30 mouse cellular contexts compared by ENCODE assay signal in the genomic region with DNA sequence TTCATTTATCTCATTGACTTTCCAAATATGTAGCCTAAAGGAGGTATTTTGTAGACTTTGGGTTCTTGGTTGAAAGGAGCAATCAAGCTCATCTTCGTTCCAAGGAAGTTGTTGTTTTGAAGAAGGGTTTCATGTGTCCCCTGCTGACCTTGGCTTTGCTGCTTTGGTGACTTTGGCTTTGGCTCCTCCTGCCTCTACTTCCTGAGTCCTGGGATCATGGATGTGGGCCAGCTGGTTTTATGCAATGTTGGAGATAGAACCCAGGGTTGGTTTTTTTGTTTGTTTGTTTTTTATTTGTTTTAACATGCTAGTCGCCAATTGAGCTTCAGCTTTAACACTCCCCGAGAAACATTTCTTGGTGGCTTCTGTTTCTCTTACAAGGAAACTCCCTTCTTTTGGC. TPM values are rescaled to one million over a fixed set of nuclear protein-coding genes. Genes with fewer than 3 reads are reported as not detected.
DNase-seq lines count a peak whose midpoint lies in the region; ATAC-seq and TF ChIP-seq lines count a peak whose summit lies in the region.
"Had no signal": no experiment of that assay in that cellular context is flagged by ENCODE, and none has a peak within 500 bp of the region (broad histone marks: within the 10 kb centered on the region; RNA-seq: fewer than 3 reads in every experiment).

No protein-coding gene starts in this region.

- no peaks in the 10 kb centered on the region; the same call in 1 of the 2 replicates for H3K27me3 ChIP-seq in heart, adult 2 months (ENCODE audit: control insufficient read depth, insufficient read depth, low read length)
- H3K27me3 ChIP-seq in kidney, embryonic 14.5 days (ENCODE audit: control insufficient read depth, insufficient read depth, low read length), result no peaks in the 10 kb centered on the region
- H3K27me3 ChIP-seq: CH12.LX; embryonic facial prominence, embryonic 12.5 days; embryonic facial prominence, embryonic 15.5 days; hindbrain, embryonic 13.5 days; Patski had no signal

- TF ChIP-seq EP300 in heart, adult 2 months (IDR thresholded peaks at IDR 0.05; ENCODE audit: insufficient read depth, low read depth, low read length), result no peak

- H3K4me2 ChIP-seq in kidney, embryonic 14.5 days (replicated peaks; ENCODE audit: low read depth, low read length), result no peak overlapping the region
- H3K4me2 ChIP-seq: embryonic facial prominence, embryonic 12.5 days; embryonic facial prominence, embryonic 15.5 days; heart, embryonic 11.5 days; hindbrain, embryonic 13.5 days had no signal

- no peak overlapping the region for H3K27ac ChIP-seq in heart, adult 2 months
- H3K27ac ChIP-seq in kidney, embryonic 14.5 days (ENCODE audit: low read depth, low read length), result no peak overlapping the region
- H3K27ac ChIP-seq: embryonic facial prominence, embryonic 12.5 days; embryonic facial prominence, embryonic 15.5 days; gastrocnemius, adult 2 months; hindbrain, embryonic 10.5 days; hindbrain, embryonic 13.5 days had no signal

- no peaks in the 10 kb centered on the region; the same call in 1 of the 2 replicates for H3K4me1 ChIP-seq in heart, adult 2 months (ENCODE audit: control insufficient read depth, insufficient read depth, low read length)
- H3K4me1 ChIP-seq in kidney, embryonic 14.5 days (ENCODE audit: control insufficient read depth, insufficient read depth, low read length), result no peaks in the 10 kb centered on the region
- H3K4me1 ChIP-seq: embryonic facial prominence, embryonic 12.5 days; embryonic facial prominence, embryonic 15.5 days; hindbrain, embryonic 13.5 days had no signal

- intact Hi-C loops in heart, adult 2 months (cut with DNase I), result no loop called here

- H3K9ac ChIP-seq in heart, adult 2 months (ENCODE audit: low read depth, low read length), result no peak overlapping the region
- no peak overlapping the region for H3K9ac ChIP-seq in kidney, embryonic 14.5 days (ENCODE audit: low read depth, low read length)
- H3K9ac ChIP-seq: embryonic facial prominence, embryonic 12.5 days; embryonic facial prominence, embryonic 15.5 days; forebrain, postnatal 0 days; hindbrain, embryonic 13.5 days had no signal

- H3K36me3 ChIP-seq in heart, adult 2 months (ENCODE audit: control insufficient read depth, insufficient read depth, low read length), result no peaks in the 10 kb centered on the region
- H3K36me3 ChIP-seq in kidney, embryonic 14.5 days (ENCODE audit: control insufficient read depth, insufficient read depth, low read length), result no peaks in the 10 kb centered on the region
- H3K36me3 ChIP-seq: embryonic facial prominence, embryonic 12.5 days; embryonic facial prominence, embryonic 15.5 days; G1E; hindbrain, embryonic 10.5 days; hindbrain, embryonic 13.5 days had no signal

- no peaks in the 10 kb centered on the region for H3K9me3 ChIP-seq in kidney, embryonic 14.5 days (ENCODE audit: control insufficient read depth, low read length)
- H3K9me3 ChIP-seq: embryonic facial prominence, embryonic 12.5 days; embryonic facial prominence, embryonic 15.5 days; hindbrain, embryonic 10.5 days; hindbrain, embryonic 13.5 days had no signal

- no peak overlapping the region for H3K4me3 ChIP-seq in heart, adult 2 months
- no peak overlapping the region for H3K4me3 ChIP-seq in kidney, embryonic 14.5 days (ENCODE audit: low read length)
- H3K4me3 ChIP-seq: embryonic facial prominence, embryonic 12.5 days; embryonic facial prominence, embryonic 15.5 days; gastrocnemius, adult 2 months; hindbrain, embryonic 10.5 days; hindbrain, embryonic 13.5 days had no signal

- no peak for TF ChIP-seq CTCF in heart, adult 2 months (IDR thresholded peaks at IDR 0.05)

- TF ChIP-seq POLR2A in heart, adult 2 months (IDR thresholded peaks at IDR 0.05; ENCODE audit: insufficient read depth, low read depth, low read length), result no peak

- ATAC-seq in kidney, embryonic 14.5 days (ENCODE audit: low FRiP score, low TSS enrichment), result no peak
- ATAC-seq: forebrain, embryonic 14.5 days; forebrain, postnatal 0 days; hindbrain, embryonic 16.5 days; Patski had no signal

- no peaks in the 10 kb centered on the region for H3K79me2 ChIP-seq in heart, adult 2 months (replicated peaks; ENCODE audit: control insufficient read depth, insufficient read depth, low read length)

- WGBS in heart, adult 2 months, result 64% methylated on average over 3 of the region's 3 CpGs
- WGBS in kidney, embryonic 14.5 days, result 60% methylated on average over 3 of the region's 3 CpGs

- peak; percentile 6 to 10 for DNase-seq in heart, adult 18-20 months
- DNase-seq in heart, adult 2 months, result no peak
- DNase-seq in kidney, adult 9 months, result peak; percentile 29
- peak; percentile 64 for DNase-seq in testis, postnatal 14 days (ENCODE audit: low spot score)
- no peak for DNase-seq in testis, postnatal 10 days (ENCODE audit: low spot score)
- peak; percentile 54 to 57 for DNase-seq in kidney, postnatal 36 days
- DNase-seq in T-cell, adult 2 months (ENCODE audit: low spot score), result no peak
- DNase-seq: adrenal gland, adult 2 months; adrenal gland, postnatal 14 days; B cell, adult 2 months; cerebellum, adult 11 months; cerebellum, adult 2 months; cerebellum, adult 9-11 months; cerebellum, postnatal 25 days; forebrain, postnatal 0 days; gastrocnemius, adult 2 months; gastrocnemius, postnatal 14 days; heart, postnatal 36 days had no signal

RNA-seq across cellular contexts. Expression of a gene that starts 4.9 kb away (rescaled TPM):
- total RNA-seq in heart, adult 18-20 months (2021), result 1 to 10 TPM in 1 of 2 experiments, under 1 TPM in 1; 0.99 to 1.5 TPM
- under 1 TPM; 0.64 to 0.68 TPM for total RNA-seq in heart, adult 2 months (2021)
- polyA plus RNA-seq in heart, adult 2 months (2012; rRNA removed), result 0.49 and 0.50 TPM in 2 replicates
- 6.8 and 7.3 TPM in 2 replicates for polyA plus RNA-seq in kidney, embryonic 14.5 days (2014; fragmentation: Nextera tagmentation; extraction: Ambion mirVana)
- total RNA-seq: CH12.LX; common myeloid progenitor, adult 5-6 weeks had no signal
- polyA plus RNA-seq: G1E had no signal

Comparison
In these comparisons a context has a peak if more than half of its experiments do, and no peak if none do; other contexts are left out.
1. DNase-seq: peak in heart, adult 18-20 months (2 of 2), kidney, adult 9 months (single experiment), testis, postnatal 14 days (single experiment) and kidney, postnatal 36 days (2 of 2); none in heart, adult 2 months (0 of 2), testis, postnatal 10 days (single experiment) and T-cell, adult 2 months (single experiment).